Mouse (Mus musculus) Muller cell, postnatal 12 days (primary cell): ENCODE results near the gene Cyp3a41a.
"Not testable (repeated sequence)": the region's sequence is repeated elsewhere in the genome, so short reads cannot be mapped to it uniquely, and the experiment has no call there.

Experiments used
- DNase-seq: peaks from one replicate; pipeline ENCODE4 v3.0.0-alpha.2; 2015; ENCODE audit errors: inconsistent ontology term

Gene Cyp3a41a

DNA sequence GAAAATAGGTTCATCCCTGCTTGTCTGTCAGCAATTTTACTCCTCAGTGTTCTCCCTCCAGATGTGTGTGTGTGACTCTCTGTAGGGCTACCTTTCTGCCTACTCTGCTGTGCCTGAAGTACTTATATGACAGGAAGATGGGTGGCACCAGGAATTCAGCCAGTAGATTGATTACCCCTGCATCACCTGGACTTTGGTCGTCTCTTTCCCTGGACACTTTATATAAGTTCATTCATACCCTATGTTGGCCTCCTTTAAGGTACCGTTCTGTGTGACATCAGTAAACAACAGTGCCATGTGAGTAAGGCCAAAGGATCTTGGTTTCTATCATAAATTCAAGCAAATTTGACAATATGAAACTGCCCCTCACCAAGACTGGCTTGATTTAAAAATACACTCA lies at the start of gene Cyp3a41a:
Gene Cyp3a41a (minus strand): TSS at position 101 of the 400 bp plus-strand sequence.
- DNase-seq: not testable (repeated sequence)

DNA sequence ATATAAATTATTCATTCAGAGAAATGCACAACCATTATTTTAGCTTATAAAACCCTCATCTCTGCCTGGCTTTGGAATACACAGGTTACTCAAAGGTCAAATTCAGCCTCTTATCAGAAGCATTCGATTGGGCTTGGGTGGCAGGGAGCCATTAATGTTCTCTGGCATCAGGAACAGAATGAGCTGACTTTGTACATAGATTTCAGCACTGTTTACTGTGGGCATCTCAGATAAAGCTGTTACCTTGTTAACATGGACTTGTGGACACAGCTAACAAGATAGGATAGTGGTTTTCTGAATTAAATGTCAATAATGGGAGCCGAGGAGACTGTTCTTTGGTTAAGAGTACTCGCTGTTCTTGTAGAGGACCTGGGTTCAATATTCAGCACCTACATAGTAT lies 17.6 kb upstream of the Cyp3a41a start:
- DNase-seq: not testable (repeated sequence)

DNA sequence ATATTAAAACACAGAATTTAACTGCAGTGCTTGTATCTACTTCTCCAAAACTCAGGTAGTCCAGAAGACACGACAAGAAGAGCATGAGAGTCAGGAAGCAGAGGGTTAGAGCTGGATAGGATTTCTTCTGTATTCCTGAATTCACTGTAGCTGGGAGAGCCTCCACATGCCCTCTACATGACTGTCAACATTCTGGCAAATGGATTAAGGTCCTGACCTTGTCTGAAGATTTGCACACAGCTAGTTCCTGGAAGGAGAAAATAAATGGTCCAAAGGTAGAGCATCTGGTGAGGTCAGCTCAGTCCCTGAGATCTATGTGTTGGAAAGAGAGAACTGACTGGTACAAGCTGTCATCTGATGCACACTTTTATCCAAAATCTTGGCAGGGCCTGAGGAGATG lies 5.6 kb downstream of the Cyp3a41a start:
- not testable (repeated sequence) for DNase-seq

DNA sequence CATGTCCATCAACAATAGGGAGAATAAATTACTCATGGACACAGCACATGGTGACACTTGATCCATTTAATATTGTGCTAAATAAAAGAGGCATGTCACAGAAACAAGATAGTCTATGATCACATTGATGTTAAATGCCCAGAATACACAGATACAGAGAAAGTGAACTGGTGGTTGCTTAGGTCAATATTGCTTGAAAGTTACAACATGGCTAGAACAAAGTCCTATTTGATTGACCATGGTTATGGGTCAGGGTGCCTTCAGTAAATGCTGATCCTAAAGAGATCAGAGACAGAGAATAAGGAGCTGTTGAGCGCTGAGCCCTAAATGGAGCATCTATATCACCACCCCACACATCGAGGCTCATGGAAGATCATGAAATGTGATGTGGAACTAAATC lies 12.6 kb downstream of the Cyp3a41a start:
- not testable (repeated sequence) for DNase-seq

DNA sequence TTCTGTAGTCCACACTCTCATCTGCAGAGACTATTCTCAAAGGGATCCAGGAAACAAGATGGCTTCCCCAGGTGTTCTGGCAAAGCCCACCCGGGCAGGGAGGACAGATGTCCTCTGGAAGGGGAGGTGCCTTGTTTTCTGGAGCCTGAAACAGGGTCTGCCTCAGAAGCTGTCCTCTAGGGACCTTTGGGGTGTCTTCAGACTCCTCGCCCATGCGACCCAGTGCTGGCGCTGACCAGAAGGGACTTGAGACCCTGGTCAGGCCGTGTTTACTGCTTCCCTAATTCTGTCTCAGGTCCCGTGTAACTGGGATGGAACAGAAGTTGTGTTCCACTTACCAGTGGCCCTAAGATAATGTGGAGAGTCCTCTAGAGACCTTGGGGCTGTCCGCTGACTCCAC lies 57.9 kb downstream of the Cyp3a41a start:
- no peak for DNase-seq

DNA sequence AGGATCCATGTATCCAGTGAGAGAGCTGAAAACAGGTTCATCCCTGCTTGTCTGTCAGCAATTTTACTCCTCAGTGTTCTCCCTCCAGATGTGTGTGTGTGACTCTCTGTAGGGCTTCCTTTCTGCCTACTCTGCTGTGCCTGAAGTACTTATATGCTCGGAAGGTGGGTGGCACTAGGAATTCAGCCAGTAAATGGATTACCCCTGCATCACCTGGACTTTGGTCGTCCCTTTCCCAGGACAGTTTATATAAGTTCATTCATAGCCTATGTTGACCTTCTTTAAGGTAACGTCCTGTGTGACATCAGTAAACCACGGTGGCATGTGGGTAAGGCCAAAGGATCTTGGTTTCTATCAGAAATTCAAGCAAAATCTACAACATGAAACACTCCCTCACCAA lies 72.2 kb downstream of the Cyp3a41a start:
- no peak for DNase-seq
